Mouse (Mus musculus) myocyte (in vitro differentiated cells): ENCODE data around the gene Rgl1.

ENCODE experiments used
- CEBPB ChIP-seq: IDR thresholded peaks from 2 replicates; pipeline ENCODE4 v1.6.1; 2011; ENCODE audit warnings: mild to moderate bottlenecking, moderate library complexity; ENCODE audit not compliant: poor library complexity, insufficient read depth, severe bottlenecking
- POLR2A ChIP-seq: IDR thresholded peaks from one replicate; pipeline ENCODE4 v1.6.1; 2011; ENCODE audit warnings: low read depth, mild to moderate bottlenecking, control low read depth, moderate library complexity; ENCODE audit not compliant: insufficient read length
- TCF12 ChIP-seq: IDR thresholded peaks from one replicate; pipeline ENCODE4 v1.6.1; 2011; ENCODE audit warnings: mild to moderate bottlenecking, control low read depth; ENCODE audit not compliant: poor library complexity, insufficient read depth, severe bottlenecking
- USF1 ChIP-seq: IDR thresholded peaks from one replicate; pipeline ENCODE4 v1.6.1; 2011; ENCODE audit warnings: low read depth, mild to moderate bottlenecking, control low read depth, moderate library complexity

GRCm38 (mm10) chr1:152563282-152563681 lies 202.9 kb downstream of the Rgl1 start:
- TF ChIP-seq USF1 (no peak), POLR2A (no peak), TCF12 (no peak), CEBPB (no peak)
